Mouse (Mus musculus) heart, embryonic 14.5 days (tissue): ENCODE data around the gene Xab2. TPM values are rescaled to one million over a fixed set of nuclear protein-coding genes. Genes with fewer than 3 reads are reported as not detected.
A peak's percentile ranks its signal among the peaks of the same experiment; 100 is the strongest.
"Not testable (repeated sequence)": the region's sequence is repeated elsewhere in the genome, so short reads cannot be mapped to it uniquely, and the experiment has no call there.

Source experiments
- ATAC-seq: fragments of 200-750 bp; cut with Nextera tagmentation; 2 replicates; pipeline ENCODE4 v1.8.0; 2017; ENCODE audit warnings: low read depth, moderate TSS enrichment; ENCODE audit not compliant: insufficient number of reproducible peaks, insufficient read depth, low FRiP score
- H3K27ac ChIP-seq, 2 experiments: fragments of 200-500 bp in 1 of 2; fragments of 300-500 bp in 1 of 2; sonication (generic) in 1 of 2; replicated peaks in 1 of 2; 2 replicates each; pipeline ENCODE4 v1.5.1; 2012 to 2014; ENCODE audit warnings: low read depth in 2 of 2, low read length in 2 of 2, control low read depth in 1 of 2, mild to moderate bottlenecking in 1 of 2, mixed read lengths in 1 of 2; ENCODE audit not compliant: control insufficient read depth in 1 of 2, insufficient read depth in 1 of 2
- H3K27me3 ChIP-seq: fragments of 300-500 bp; sonication (generic); 2 replicates; pipeline ENCODE4 v1.6.1; 2014; ENCODE audit warnings: mild to moderate bottlenecking, low read length, control low read depth; ENCODE audit not compliant: control insufficient read depth, insufficient read depth
- H3K36me3 ChIP-seq: fragments of 300-500 bp; sonication (generic); 2 replicates; pipeline ENCODE4 v1.6.1; 2014; ENCODE audit warnings: mild to moderate bottlenecking, control low read depth, low read length, mixed read lengths; ENCODE audit not compliant: control insufficient read depth, insufficient read depth
- H3K4me1 ChIP-seq, 2 experiments: fragments of 200-500 bp in 1 of 2; fragments of 300-500 bp in 1 of 2; sonication (generic) in 1 of 2; 2 replicates each; pipeline ENCODE4 v1.6.1; 2012 to 2014; ENCODE audit warnings: low read length in 2 of 2, control low read depth in 1 of 2, mixed read lengths in 1 of 2; ENCODE audit not compliant: control insufficient read depth in 2 of 2, insufficient read depth in 2 of 2
- H3K4me2 ChIP-seq: fragments of 300-500 bp; sonication (generic); 2 replicates; pipeline ENCODE4 v1.6.1; 2014; ENCODE audit warnings: mild to moderate bottlenecking, low read length
- H3K4me3 ChIP-seq, 2 experiments: fragments of 200-500 bp in 1 of 2; fragments of 300-500 bp in 1 of 2; sonication (generic) in 1 of 2; 2 replicates each; pipeline ENCODE4 v1.5.1; 2012 to 2014; ENCODE audit warnings: low read length in 2 of 2, mild to moderate bottlenecking in 2 of 2, control low read depth in 1 of 2, low read depth in 1 of 2, moderate library complexity in 1 of 2; ENCODE audit not compliant: control insufficient read depth in 1 of 2, insufficient read depth in 1 of 2
- H3K9ac ChIP-seq: fragments of 300-500 bp; sonication (generic); 2 replicates; pipeline ENCODE4 v1.6.1; 2014; ENCODE audit warnings: mild to moderate bottlenecking, low read length
- H3K9me3 ChIP-seq: fragments of 300-500 bp; sonication (generic); 2 replicates; pipeline ENCODE4 v1.6.1; 2016; ENCODE audit warnings: low read length, control low read depth; ENCODE audit not compliant: control insufficient read depth
- whole genome bisulfite sequencing: fragments of 180-500 bp; shearing (Covaris S2); extraction: QIAGEN DNeasy Blood & Tissue Kit; methylation state at CpG from one replicate; pipeline ENCODE4 v1.1.7; 2014; 5-methylcytosine and 5-hydroxymethylcytosine counted together
- polyA plus RNA-seq: library from polyadenylated mRNA; unstranded; fragments of >200 nt; fragmentation: Nextera tagmentation; extraction: Ambion mirVana; gene quantifications from 2 replicates; pipeline ENCODE4 v1.2.1, GENCODE M21; 2014

The Xab2 gene
- polyA plus RNA-seq, 1 experiment from 2014 or later: 30.9 TPM

DNA sequence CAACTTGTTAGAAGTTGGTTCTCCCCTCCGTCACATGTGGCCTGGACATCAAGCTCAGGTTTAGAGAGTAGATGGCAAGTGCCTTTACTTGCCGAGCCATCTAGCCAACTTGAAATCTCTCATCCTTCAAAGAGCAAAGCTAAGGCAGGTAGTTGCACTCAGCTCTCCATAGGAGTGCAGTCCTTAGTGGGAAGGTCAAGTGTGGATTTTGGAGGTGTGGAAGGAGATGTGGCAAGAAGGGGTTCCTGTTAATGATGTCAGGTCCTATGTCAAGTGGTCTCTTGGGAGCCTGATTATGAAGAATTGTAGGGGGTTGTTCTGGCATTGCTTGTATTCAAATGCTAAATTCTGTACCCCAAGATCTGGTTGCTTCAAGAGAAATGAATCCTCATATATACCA is 26.6 kb downstream of the Xab2 start:
- Histone ChIP-seq H3K27me3 (no peaks in the 10 kb centered on the region), H3K36me3 (no peaks in the 10 kb centered on the region), H3K9ac (no peak overlapping the region), H3K4me1 (peaks cover 0 to 2% of the 10 kb centered on the region in 2 experiments; a peak in 1 of 4 replicates), H3K27ac (no peak overlapping the region), H3K4me2 (no peak overlapping the region), H3K4me3 (no peak overlapping the region), H3K9me3 (no peaks in the 10 kb centered on the region)
- no peak for ATAC-seq
- WGBS: 79% methylated on average over 2 of the region's 2 CpGs

DNA sequence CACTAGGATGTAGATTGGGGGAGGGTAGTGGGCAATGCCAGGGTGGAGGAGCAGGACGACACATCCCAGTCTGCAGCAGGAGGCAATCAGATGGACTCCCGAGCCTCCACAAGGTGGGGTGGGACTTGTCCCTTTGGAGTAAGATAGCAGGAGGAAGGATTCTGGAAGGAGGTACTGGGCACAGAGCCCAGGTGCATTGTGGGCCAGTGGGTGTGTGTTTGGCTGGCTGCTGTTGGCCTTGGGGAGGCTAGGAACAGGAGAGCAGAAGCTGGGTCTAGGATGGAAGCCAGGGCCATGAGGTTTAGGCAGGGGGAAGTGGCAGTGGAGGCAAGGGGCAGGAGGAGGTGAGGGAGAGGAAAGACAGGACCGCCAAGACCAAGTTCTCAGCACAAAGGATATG is 27.6 kb downstream of the Xab2 start:
- 41% methylated on average over 3 of the region's 3 CpGs for WGBS
- Histone ChIP-seq H3K4me1 (peaks cover 0 to 2% of the 10 kb centered on the region in 2 experiments; a peak in 1 of 4 replicates), H3K36me3 (no peaks in the 10 kb centered on the region), H3K4me2 (no peak overlapping the region), H3K9ac (no peak overlapping the region), H3K27ac (no peak overlapping the region), H3K9me3 (no peaks in the 10 kb centered on the region), H3K4me3 (no peak overlapping the region), H3K27me3 (no peaks in the 10 kb centered on the region)
- no peak for ATAC-seq

DNA sequence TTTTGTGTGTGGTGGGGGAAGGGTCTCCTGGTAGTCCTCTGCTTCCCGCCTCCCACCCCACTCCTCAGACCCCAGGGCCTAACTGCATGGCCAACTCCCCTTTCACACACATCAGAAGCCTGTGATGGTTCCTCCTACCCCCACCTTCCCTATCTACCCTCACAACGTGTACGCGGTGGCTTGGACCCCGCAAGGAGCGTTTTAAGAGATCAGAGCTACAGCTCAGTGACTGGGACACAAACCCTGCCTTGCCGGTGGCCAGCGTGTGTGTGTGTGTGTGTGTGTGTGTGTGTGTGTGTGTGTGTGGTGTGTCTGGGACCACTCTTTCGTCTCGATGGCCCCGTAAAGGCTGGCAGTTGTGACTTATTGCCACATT is 32.9 kb downstream of the Xab2 start:
- no peaks in the 10 kb centered on the region for H3K9me3 ChIP-seq
- no peaks in the 10 kb centered on the region; a peak in 1 of 4 replicates for H3K4me1 ChIP-seq
- no peak overlapping the region for H3K27ac ChIP-seq
- no peak for ATAC-seq
- peaks cover 14% of the 10 kb centered on the region for H3K27me3 ChIP-seq
- H3K4me2 ChIP-seq: peak overlapping the region; percentile 99
- no peaks in the 10 kb centered on the region for H3K36me3 ChIP-seq
- H3K9ac ChIP-seq: peak overlapping the region; percentile 79
- peak overlapping the region; percentile 78 to 88 for H3K4me3 ChIP-seq
- WGBS: 13% methylated on average over 11 of the region's 11 CpGs

DNA sequence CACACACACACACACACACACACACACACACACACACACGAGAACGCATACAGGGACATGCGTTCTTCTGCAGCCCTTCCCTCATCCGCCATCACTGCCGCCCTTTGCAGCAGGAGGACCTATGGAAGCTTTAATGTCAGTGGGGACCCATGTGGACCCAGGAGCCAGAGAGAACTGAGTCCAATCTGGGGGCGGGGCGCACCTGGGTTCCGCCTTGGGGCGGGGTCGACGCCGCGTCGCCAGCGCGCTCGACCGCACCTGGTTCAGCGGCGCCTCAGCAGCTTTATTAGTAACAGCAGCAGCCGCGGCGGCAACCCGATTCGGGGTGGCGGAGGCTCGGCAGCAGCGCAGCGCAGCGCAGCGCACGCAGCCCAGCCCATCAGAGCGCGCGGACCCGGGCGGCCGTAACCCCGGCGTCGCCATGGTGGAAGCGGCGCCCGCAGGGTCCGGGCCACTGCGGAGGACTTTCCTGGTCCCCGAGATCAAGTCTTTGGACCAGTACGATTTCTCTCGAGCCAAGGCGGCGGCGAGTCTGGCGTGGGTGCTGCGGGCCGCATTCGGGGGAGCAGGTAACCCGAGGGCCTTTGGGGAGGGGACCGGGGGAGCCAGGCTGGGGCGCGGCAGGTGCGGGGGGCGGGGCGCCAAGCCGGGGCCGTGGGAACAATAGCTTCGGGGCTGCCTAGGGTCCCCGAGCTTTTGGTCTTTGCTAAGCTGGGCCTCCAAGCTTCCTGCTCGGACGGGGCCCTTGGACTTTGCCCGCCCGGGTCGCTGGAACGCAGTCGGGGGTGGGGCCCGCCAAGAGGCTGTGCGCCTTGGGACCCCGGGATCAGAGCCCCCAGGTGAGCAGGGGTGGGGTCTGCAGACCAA is 33.5 kb downstream of the Xab2 start:
- H3K27ac ChIP-seq: no peak overlapping the region
- ATAC-seq: 0 out of 2 replicates have a peak, but pooled peaks have one; percentile 18
- WGBS: under 1% methylated on average over 72 of the region's 77 CpGs

DNA sequence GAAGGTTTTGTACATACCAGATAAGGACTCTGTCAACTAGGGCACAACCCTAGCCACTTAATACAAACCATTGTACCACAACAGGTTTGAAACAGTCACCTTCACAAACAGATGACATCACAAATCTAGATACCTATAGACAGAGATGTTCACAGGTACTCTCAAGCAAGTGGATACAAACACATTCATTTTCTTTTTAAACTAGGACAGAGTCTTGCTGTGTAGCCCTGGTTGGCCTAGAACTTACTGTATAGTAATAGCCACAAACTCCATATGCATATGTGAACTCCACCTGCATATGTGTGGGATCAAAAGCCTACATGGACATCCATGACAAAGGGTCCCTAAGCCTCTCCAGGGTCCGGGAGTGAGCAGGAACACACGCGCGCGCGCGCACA is 34.1 kb downstream of the Xab2 start, which contains the start of gene Camsap3:
Gene Camsap3, plus strand, starts transcription at position 301 of the 398 bp plus-strand sequence.
- H3K9ac ChIP-seq: peak within 1 kb of the TSS; percentile 79
- H3K36me3 ChIP-seq: no peaks in the 10 kb centered on the region
- H3K4me3 ChIP-seq: peak within 1 kb of the TSS; percentile 78 to 88
- H3K27ac ChIP-seq: no peak within 1 kb of the TSS
- no peak for ATAC-seq
- WGBS: 6% methylated on average over 7 of the region's 7 CpGs
- H3K9me3 ChIP-seq: no peaks in the 10 kb centered on the region
- H3K27me3 ChIP-seq: peaks cover 14% of the 10 kb centered on the region
- peak within 1 kb of the TSS; percentile 99 for H3K4me2 ChIP-seq
- no peaks in the 10 kb centered on the region; a peak in 1 of 4 replicates for H3K4me1 ChIP-seq

More for the DNA sequence above, 33.5 kb downstream of the Xab2 start:
- Histone ChIP-seq H3K9me3 (no peaks in the 10 kb centered on the region), H3K9ac (peak overlapping the region; percentile 79), H3K27me3 (peaks cover 14% of the 10 kb centered on the region), H3K4me2 (peak overlapping the region; percentile 99), H3K4me3 (peak overlapping the region; percentile 78 to 88), H3K4me1 (no peaks in the 10 kb centered on the region; a peak in 1 of 4 replicates), H3K36me3 (no peaks in the 10 kb centered on the region)

DNA sequence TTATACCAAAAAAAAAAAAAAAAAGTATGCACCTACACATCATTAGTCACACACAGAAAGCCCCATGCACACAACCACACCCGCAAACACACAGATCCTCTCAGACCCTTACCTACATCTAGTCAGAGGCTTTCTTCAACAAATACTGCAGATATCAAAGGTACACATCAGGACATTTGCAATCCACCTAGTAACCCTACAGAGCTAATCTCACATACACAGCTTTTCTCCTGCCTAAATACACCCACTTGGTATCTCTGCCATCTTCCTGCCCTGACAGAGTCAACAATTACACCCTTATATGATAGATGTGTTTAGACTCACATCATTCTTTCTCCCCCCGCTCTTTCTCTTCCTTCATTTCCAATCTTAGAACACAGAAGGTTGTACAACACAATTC is 34.7 kb downstream of the Xab2 start:
- no peaks in the 10 kb centered on the region for H3K36me3 ChIP-seq
- H3K27me3 ChIP-seq: peaks cover 14% of the 10 kb centered on the region
- no peak for ATAC-seq
- H3K4me2 ChIP-seq: no peak overlapping the region
- H3K4me1 ChIP-seq: no peaks in the 10 kb centered on the region; a peak in 1 of 4 replicates
- no peaks in the 10 kb centered on the region for H3K9me3 ChIP-seq
- H3K27ac ChIP-seq: no peak overlapping the region
- H3K9ac ChIP-seq: no peak overlapping the region
- no peak overlapping the region for H3K4me3 ChIP-seq
- WGBS: 88% methylated on average over 2 of the region's 2 CpGs

DNA sequence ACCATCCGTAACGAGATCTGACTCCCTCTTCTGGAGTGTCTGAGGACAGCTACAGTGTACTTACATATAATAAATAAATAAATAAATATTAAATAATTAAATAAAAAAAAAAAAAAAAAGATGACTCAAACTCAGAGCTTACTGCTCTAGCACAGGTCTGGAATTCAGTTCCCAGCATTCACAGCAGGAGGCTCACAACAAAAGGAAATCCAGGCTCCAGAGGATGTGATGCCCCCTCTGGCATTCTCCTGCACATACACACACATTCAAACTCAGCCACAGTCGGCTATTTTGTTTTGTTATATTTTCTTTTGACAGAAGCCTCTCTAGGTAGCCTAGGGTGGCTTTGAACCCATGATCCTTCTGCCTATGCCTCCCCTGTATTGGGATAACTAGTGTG is 39.2 kb downstream of the Xab2 start:
- not testable (repeated sequence) for H3K4me1 ChIP-seq, H3K27ac ChIP-seq, H3K9ac ChIP-seq, H3K4me3 ChIP-seq, H3K4me2 ChIP-seq, H3K27me3 ChIP-seq, H3K36me3 ChIP-seq, ATAC-seq, H3K9me3 ChIP-seq
- 88% methylated on average over 1 of the region's 3 CpGs for WGBS
